Mouse (Mus musculus): ENCODE results near the gene E130114P18Rik.

E130114P18Rik gene

GRCm38 (mm10) chr4:97757207-97757977 lies 20.5 kb downstream of the E130114P18Rik start:
- no peak for DNase-seq (ENCODE audit: extremely low read depth, low read depth, low spot score)

GRCm38 (mm10) chr4:97754241-97754640 lies 23.6 kb downstream of the E130114P18Rik start:
- DNase-seq (ENCODE audit: extremely low read depth, low read depth, low spot score) = no peak

GRCm38 (mm10) chr4:97753521-97753920 lies 24.4 kb downstream of the E130114P18Rik start:
- DNase-seq (ENCODE audit: extremely low read depth, low read depth, low spot score) = no peak

- DNase-seq (ENCODE audit: extremely low read depth, low read depth, low spot score) = no peak
Measured at GRCm38 (mm10) chr4:97752276-97753010, 25.4 kb downstream of the E130114P18Rik start.

GRCm38 (mm10) chr4:97751483-97752251 lies 26.2 kb downstream of the E130114P18Rik start:
- no peak for DNase-seq (ENCODE audit: extremely low read depth, low read depth, low spot score)

GRCm38 (mm10) chr4:97751030-97751482 lies 26.8 kb downstream of the E130114P18Rik start:
- DNase-seq (ENCODE audit: extremely low read depth, low read depth, low spot score) = peak; percentile 92

- no peak for DNase-seq (ENCODE audit: extremely low read depth, low read depth, low spot score)
Measured at GRCm38 (mm10) chr4:97750401-97750800, 27.5 kb downstream of the E130114P18Rik start.

- DNase-seq (ENCODE audit: extremely low read depth, low read depth, low spot score) = no peak
Measured at GRCm38 (mm10) chr4:97746106-97746900, 31.6 kb downstream of the E130114P18Rik start.

GRCm38 (mm10) chr4:97745296-97746105 lies 32.4 kb downstream of the E130114P18Rik start:
- no peak for DNase-seq (ENCODE audit: extremely low read depth, low read depth, low spot score)

- no peak for DNase-seq (ENCODE audit: extremely low read depth, low read depth, low spot score)
Measured at GRCm38 (mm10) chr4:97743932-97744331, 33.9 kb downstream of the E130114P18Rik start.

GRCm38 (mm10) chr4:97733392-97733791 lies 44.5 kb downstream of the E130114P18Rik start:
- no peak for DNase-seq (ENCODE audit: extremely low read depth, low read depth, low spot score)

GRCm38 (mm10) chr4:97730416-97730815 lies 47.5 kb downstream of the E130114P18Rik start:
- no peak for DNase-seq (ENCODE audit: extremely low read depth, low read depth, low spot score)

GRCm38 (mm10) chr4:97729999-97730398 lies 47.9 kb downstream of the E130114P18Rik start:
- no peak for DNase-seq (ENCODE audit: extremely low read depth, low read depth, low spot score)

- no peak for DNase-seq (ENCODE audit: extremely low read depth, low read depth, low spot score)
Measured at GRCm38 (mm10) chr4:97728520-97728919, 49.4 kb downstream of the E130114P18Rik start.

GRCm38 (mm10) chr4:97723374-97723773 lies 54.5 kb downstream of the E130114P18Rik start:
- no peak for DNase-seq (ENCODE audit: extremely low read depth, low read depth, low spot score)

- no peak for DNase-seq (ENCODE audit: extremely low read depth, low read depth, low spot score)
Measured at GRCm38 (mm10) chr4:97722666-97723065, 55.2 kb downstream of the E130114P18Rik start.

- DNase-seq (ENCODE audit: extremely low read depth, low read depth, low spot score) = no peak
Measured at GRCm38 (mm10) chr4:97714616-97715015, 63.3 kb downstream of the E130114P18Rik start.

- no peak for DNase-seq (ENCODE audit: extremely low read depth, low read depth, low spot score)
Measured at GRCm38 (mm10) chr4:97714101-97714615, 63.7 kb downstream of the E130114P18Rik start.

GRCm38 (mm10) chr4:97712547-97712946 lies 65.3 kb downstream of the E130114P18Rik start:
- no peak for DNase-seq (ENCODE audit: extremely low read depth, low read depth, low spot score)
